Mouse (Mus musculus) lung, postnatal 0 days (tissue): ENCODE results near the gene Gmcl1. TPM values are rescaled to one million over a fixed set of nuclear protein-coding genes. Genes with fewer than 3 reads are reported as not detected.

Source experiments
- ATAC-seq: fragments of 200-750 bp; cut with Nextera tagmentation; 2 replicates; pipeline ENCODE4 v1.8.0; 2017; ENCODE audit warnings: moderate library complexity
- DNase-seq: peaks from one replicate; pipeline ENCODE4 v3.0.0-alpha.2; 2016; ENCODE audit warnings: low spot score
- H3K27ac ChIP-seq: fragments of 300-500 bp; sonication (generic); 2 replicates; pipeline ENCODE4 v1.5.1; 2014; ENCODE audit warnings: antibody characterized with exemption, mild to moderate bottlenecking, low read length, mixed read lengths
- H3K27me3 ChIP-seq: fragments of 300-500 bp; sonication (generic); replicated peaks from 2 replicates; pipeline ENCODE4 v1.6.1; 2014; ENCODE audit warnings: low read length, mixed read lengths; ENCODE audit not compliant: insufficient read depth
- H3K36me3 ChIP-seq: fragments of 300-500 bp; sonication (generic); 2 replicates; pipeline ENCODE4 v1.6.1; 2014; ENCODE audit warnings: low read length, mixed read lengths; ENCODE audit not compliant: insufficient read depth
- H3K4me1 ChIP-seq: fragments of 300-500 bp; sonication (generic); 2 replicates; pipeline ENCODE4 v1.6.1; 2014; ENCODE audit warnings: antibody characterized with exemption, low read depth, low read length, mixed read lengths; ENCODE audit not compliant: insufficient read depth
- H3K4me2 ChIP-seq: fragments of 300-500 bp; sonication (generic); replicated peaks from 2 replicates; pipeline ENCODE4 v1.6.1; 2014; ENCODE audit warnings: low read depth, mild to moderate bottlenecking, low read length, moderate library complexity, mixed read lengths
- H3K4me3 ChIP-seq: fragments of 300-500 bp; sonication (generic); 2 replicates; pipeline ENCODE4 v1.5.1; 2014; ENCODE audit warnings: low read depth, low read length
- H3K9ac ChIP-seq: fragments of 300-500 bp; sonication (generic); replicated peaks from 2 replicates; pipeline ENCODE4 v1.6.1; 2014; ENCODE audit warnings: low read depth, mild to moderate bottlenecking
- H3K9me3 ChIP-seq: fragments of 300-500 bp; sonication (generic); 2 replicates; pipeline ENCODE4 v1.6.1; 2016; ENCODE audit warnings: low read length, mixed read lengths
- CTCF ChIP-seq: IDR thresholded peaks from 2 replicates; pipeline ENCODE4 v1.5.1; 2016; ENCODE audit warnings: antibody characterized with exemption, mild to moderate bottlenecking
- EP300 ChIP-seq: IDR thresholded peaks from 2 replicates; pipeline ENCODE4 v1.6.1; 2016; ENCODE audit warnings: antibody characterized with exemption, mild to moderate bottlenecking, control low read depth
- WGBS: fragments of 180-500 bp; shearing (Covaris S2); extraction: QIAGEN DNeasy Blood & Tissue Kit; methylation state at CpG from one replicate; pipeline ENCODE4 v1.1.7; 2014; 5-methylcytosine and 5-hydroxymethylcytosine counted together
- polyA plus RNA-seq: library from polyadenylated mRNA; unstranded; fragments of >200 nt; fragmentation: Nextera tagmentation; extraction: Ambion mirVana; gene quantifications from 2 replicates; pipeline ENCODE4 v1.2.1, GENCODE M21; 2015

Gene Gmcl1
- polyA plus RNA-seq, 1 experiment from 2014 or later = 12.2 TPM

GRCm38 (mm10) chr6:86767465-86767864 lies 34.3 kb upstream of the Gmcl1 start:
- TF ChIP-seq CTCF = no peak
- no peak for TF ChIP-seq EP300
- Histone ChIP-seq H3K4me1 (peaks cover 4% of the 10 kb centered on the region; the same call in 1 of the 2 replicates), H3K27me3 (no peaks in the 10 kb centered on the region), H3K4me3 (no peak overlapping the region), H3K4me2 (no peak overlapping the region), H3K36me3 (no peaks in the 10 kb centered on the region), H3K9ac (no peak overlapping the region), H3K9me3 (no peaks in the 10 kb centered on the region), H3K27ac (no peak overlapping the region)
- 60% methylated on average over 3 of the region's 3 CpGs for WGBS
- DNase-seq (peak; percentile 47), ATAC-seq (no peak)

GRCm38 (mm10) chr6:86765637-86766059 lies 32.5 kb upstream of the Gmcl1 start:
- 35% methylated on average over 6 of the region's 6 CpGs for whole genome bisulfite sequencing
- H3K4me1 ChIP-seq = no peaks in the 10 kb centered on the region
- no peaks in the 10 kb centered on the region for H3K36me3 ChIP-seq
- no peaks in the 10 kb centered on the region for H3K27me3 ChIP-seq
- DNase-seq (peak; percentile 83), ATAC-seq (peak; percentile 83)
- H3K27ac ChIP-seq = no peak overlapping the region
- H3K9me3 ChIP-seq = no peaks in the 10 kb centered on the region
- peak; percentile 39 for TF ChIP-seq CTCF
- TF ChIP-seq EP300 = 0 out of 2 replicates have a peak, but pooled peaks have one; percentile 28
- H3K4me3 ChIP-seq = no peak overlapping the region
- H3K4me2 ChIP-seq = no peak overlapping the region
- H3K9ac ChIP-seq = no peak overlapping the region

- no peak for ATAC-seq
- Histone ChIP-seq H3K36me3 (peaks cover 20% of the 10 kb centered on the region; the same call in 1 of the 2 replicates), H3K4me2 (no peak overlapping the region), H3K27me3 (no peaks in the 10 kb centered on the region), H3K9me3 (no peaks in the 10 kb centered on the region), H3K27ac (no peak overlapping the region), H3K4me3 (no peak overlapping the region), H3K4me1 (no peaks in the 10 kb centered on the region), H3K9ac (no peak overlapping the region)
- TF ChIP-seq CTCF (peak; percentile 42), EP300 (no peak)
- DNase-seq = no peak
- 89% methylated on average over 10 of the region's 10 CpGs for WGBS
Measured at GRCm38 (mm10) chr6:86754105-86754863, 21.1 kb upstream of the Gmcl1 start.

DNA sequence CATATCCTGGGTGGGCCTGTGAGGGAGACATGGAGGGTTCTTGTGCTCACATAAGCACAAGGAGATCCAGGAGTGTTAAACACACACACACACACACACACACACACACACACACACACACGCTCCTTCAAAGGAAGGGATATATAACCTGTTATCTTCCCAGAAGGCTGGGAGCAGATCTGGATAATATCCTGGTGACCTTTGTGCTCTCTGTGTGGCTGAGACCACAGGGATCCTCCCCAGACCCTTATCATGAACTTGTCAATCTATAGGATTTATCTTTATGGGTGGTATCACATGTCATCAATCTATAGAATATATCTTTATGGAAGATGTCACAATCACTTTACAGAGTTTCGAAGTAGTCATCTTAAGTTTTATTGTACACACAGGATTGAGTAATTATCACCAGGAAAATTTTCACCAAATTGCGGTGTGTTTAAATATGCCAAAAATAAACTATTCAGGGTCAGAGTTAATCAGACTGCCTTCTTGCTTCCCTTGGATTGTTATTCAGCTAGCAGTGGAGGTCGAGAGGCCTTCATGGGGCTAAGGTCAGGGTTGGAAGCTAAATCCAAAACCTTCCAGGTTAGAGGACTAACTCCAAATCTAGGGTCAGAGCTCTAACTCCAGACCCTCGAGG lies 19.8 kb upstream of the Gmcl1 start:
- no peak for DNase-seq
- H3K36me3 ChIP-seq = peaks cover 20% of the 10 kb centered on the region; the same call in 1 of the 2 replicates
- no peaks in the 10 kb centered on the region for H3K27me3 ChIP-seq
- no peaks in the 10 kb centered on the region for H3K9me3 ChIP-seq
- H3K4me3 ChIP-seq = no peak overlapping the region
- H3K9ac ChIP-seq = no peak overlapping the region
- H3K4me1 ChIP-seq = no peaks in the 10 kb centered on the region
- 65% methylated on average over 5 of the region's 5 CpGs for WGBS
- TF ChIP-seq CTCF = no peak
- no peak for TF ChIP-seq EP300
- no peak for ATAC-seq
- H3K27ac ChIP-seq = no peak overlapping the region
- no peak overlapping the region for H3K4me2 ChIP-seq

GRCm38 (mm10) chr6:86750961-86751360 lies 17.8 kb upstream of the Gmcl1 start:
- no peak for ATAC-seq

GRCm38 (mm10) chr6:86749817-86750216 lies 16.6 kb upstream of the Gmcl1 start:
- ATAC-seq = no peak
- Histone ChIP-seq H3K27ac (no peak overlapping the region), H3K9ac (no peak overlapping the region), H3K9me3 (no peaks in the 10 kb centered on the region), H3K36me3 (peaks cover 16% of the 10 kb centered on the region; the same call in 1 of the 2 replicates), H3K4me1 (no peaks in the 10 kb centered on the region), H3K27me3 (no peaks in the 10 kb centered on the region), H3K4me3 (no peak overlapping the region), H3K4me2 (no peak overlapping the region)
- WGBS = 49% methylated on average over 4 of the region's 4 CpGs
- TF ChIP-seq CTCF = no peak
- TF ChIP-seq EP300 = no peak
- DNase-seq = no peak

More at GRCm38 (mm10) chr6:86750961-86751360, 17.8 kb upstream of the Gmcl1 start:
- no peak overlapping the region for H3K27ac ChIP-seq
- peaks cover 20% of the 10 kb centered on the region; the same call in 1 of the 2 replicates for H3K36me3 ChIP-seq
- no peak overlapping the region for H3K4me3 ChIP-seq
- no peaks in the 10 kb centered on the region for H3K4me1 ChIP-seq
- H3K27me3 ChIP-seq = no peaks in the 10 kb centered on the region
- WGBS = 87% methylated on average over 4 of the region's 4 CpGs
- no peak overlapping the region for H3K4me2 ChIP-seq
- DNase-seq = no peak
- no peaks in the 10 kb centered on the region for H3K9me3 ChIP-seq
- no peak overlapping the region for H3K9ac ChIP-seq
- no peak for TF ChIP-seq CTCF
- no peak for TF ChIP-seq EP300
